Mouse (Mus musculus) hindbrain, embryonic 15.5 days (tissue): ENCODE measurements around the gene Egln1. TPM values are rescaled to one million over a fixed set of nuclear protein-coding genes. Genes with fewer than 3 reads are reported as not detected.
A peak's percentile ranks its signal among the peaks of the same experiment; 100 is the strongest.

ENCODE experiments used
- ATAC-seq: fragments of 200-750 bp; cut with Nextera tagmentation; 2 replicates; pipeline ENCODE4 v1.8.0; 2017; ENCODE audit warnings: low read depth, moderate number of reproducible peaks, moderate TSS enrichment; ENCODE audit not compliant: low FRiP score
- H3K27ac ChIP-seq: fragments of 300-500 bp; sonication (generic); replicated peaks from 2 replicates; pipeline ENCODE4 v1.5.1; 2015; ENCODE audit warnings: mild to moderate bottlenecking, inconsistent platforms
- H3K27me3 ChIP-seq: fragments of 300-500 bp; sonication (generic); 2 replicates; pipeline ENCODE4 v1.6.1; 2015; ENCODE audit warnings: control low read depth, inconsistent platforms
- H3K36me3 ChIP-seq: fragments of 300-500 bp; sonication (generic); 2 replicates; pipeline ENCODE4 v1.6.1; 2015; ENCODE audit warnings: control low read depth, inconsistent platforms
- H3K4me1 ChIP-seq: fragments of 300-500 bp; sonication (generic); replicated peaks from 2 replicates; pipeline ENCODE4 v1.6.1; 2015; ENCODE audit warnings: control low read depth, inconsistent platforms
- H3K4me2 ChIP-seq: fragments of 300-500 bp; sonication (generic); 2 replicates; pipeline ENCODE4 v1.6.1; 2015; ENCODE audit warnings: moderate library complexity, mild to moderate bottlenecking, inconsistent platforms
- H3K4me3 ChIP-seq: fragments of 300-500 bp; sonication (generic); 2 replicates; pipeline ENCODE4 v1.5.1; 2015; ENCODE audit warnings: mild to moderate bottlenecking, inconsistent platforms
- H3K9ac ChIP-seq: fragments of 300-500 bp; sonication (generic); 2 replicates; pipeline ENCODE4 v1.6.1; 2015; ENCODE audit warnings: inconsistent platforms
- H3K9me3 ChIP-seq: fragments of 300-500 bp; sonication (generic); 2 replicates; pipeline ENCODE4 v1.6.1; 2016; ENCODE audit warnings: control low read depth, inconsistent platforms
- WGBS: fragments of 180-500 bp; shearing (Covaris S2); methylation state at CpG from one replicate; pipeline ENCODE4 v1.1.7; 2015; 5-methylcytosine and 5-hydroxymethylcytosine counted together
- polyA plus RNA-seq: library from polyadenylated mRNA; unstranded; fragments of >200 nt; fragmentation: Nextera tagmentation; extraction: Ambion mirVana; gene quantifications from 2 replicates; pipeline ENCODE4 v1.2.1, GENCODE M21; 2015

Egln1 gene
- polyA plus RNA-seq, 1 experiment from 2014 or later: 15.5 TPM

DNA sequence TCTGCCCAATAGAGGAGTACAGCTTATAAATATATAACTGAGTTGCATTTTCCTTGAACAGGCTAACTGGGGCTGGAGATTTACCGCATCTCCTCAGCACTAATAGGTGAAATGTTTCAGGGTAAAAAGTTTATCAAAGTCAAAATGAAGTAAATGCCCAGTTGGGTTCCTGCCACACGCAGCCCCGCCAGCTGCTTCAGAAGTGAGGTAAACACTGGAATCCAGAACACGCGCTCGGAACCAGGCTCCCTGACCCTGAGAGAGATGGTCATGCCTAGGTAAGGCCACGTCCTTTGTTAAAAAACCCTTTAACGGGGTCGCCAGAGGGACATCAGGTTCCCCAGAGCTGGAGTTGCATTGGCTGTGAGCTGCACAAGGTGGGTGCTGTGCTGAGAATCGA lies 12.4 kb downstream of the Egln1 start:
- no peak overlapping the region for H3K4me2 ChIP-seq
- no peak for ATAC-seq
- H3K36me3 ChIP-seq: peaks cover 5% of the 10 kb centered on the region
- H3K9ac ChIP-seq: no peak overlapping the region
- H3K27ac ChIP-seq: no peak overlapping the region
- no peaks in the 10 kb centered on the region for H3K9me3 ChIP-seq
- no peaks in the 10 kb centered on the region for H3K27me3 ChIP-seq
- no peaks in the 10 kb centered on the region for H3K4me1 ChIP-seq
- 96% methylated on average over 10 of the region's 10 CpGs for WGBS
- no peak overlapping the region for H3K4me3 ChIP-seq

DNA sequence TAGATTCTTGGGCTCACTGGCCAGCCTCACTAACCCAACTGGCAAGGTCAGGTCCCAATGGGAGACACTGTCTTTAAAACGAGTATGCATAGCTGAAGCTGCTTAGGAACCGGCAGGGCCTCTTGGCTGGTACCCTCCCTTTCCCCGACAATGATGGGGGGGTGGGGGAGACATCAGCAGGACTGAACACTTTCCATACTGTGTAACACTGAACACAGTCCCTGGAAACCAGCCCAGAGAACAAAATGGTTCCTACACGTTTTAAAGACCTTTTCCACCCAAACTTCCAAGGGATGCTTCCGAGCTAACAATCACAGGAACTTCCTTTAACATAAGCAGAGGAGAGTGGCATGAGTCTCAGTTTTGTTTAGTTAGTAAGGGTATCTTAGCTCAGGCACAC lies 14.0 kb downstream of the Egln1 start:
- Histone ChIP-seq H3K27me3 (no peaks in the 10 kb centered on the region), H3K27ac (no peak overlapping the region), H3K9me3 (no peaks in the 10 kb centered on the region), H3K36me3 (peaks cover 5% of the 10 kb centered on the region), H3K4me1 (no peaks in the 10 kb centered on the region), H3K4me3 (no peak overlapping the region), H3K9ac (no peak overlapping the region), H3K4me2 (no peak overlapping the region)
- ATAC-seq: no peak
- WGBS: 87% methylated on average over 5 of the region's 5 CpGs

DNA sequence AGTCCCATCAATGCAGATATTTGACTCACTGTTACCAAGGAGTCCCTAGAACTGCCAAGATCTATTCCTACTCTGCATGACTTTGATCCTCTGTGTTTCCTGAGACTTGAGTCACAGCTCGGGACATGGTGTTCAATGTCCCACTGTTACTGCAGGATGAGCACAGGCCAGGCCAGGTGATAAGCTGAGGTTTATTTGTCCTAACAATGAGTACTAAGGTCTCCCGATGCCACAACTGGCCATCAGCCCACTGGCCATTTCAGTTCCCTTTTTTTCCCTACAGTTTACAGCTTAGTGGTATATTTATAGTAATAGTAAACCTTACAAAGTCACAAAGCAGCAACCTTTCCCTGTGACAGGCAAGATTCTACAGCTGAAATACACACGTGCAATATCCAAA lies 16.7 kb downstream of the Egln1 start:
- WGBS: 85% methylated on average over 3 of the region's 3 CpGs
- no peaks in the 10 kb centered on the region for H3K9me3 ChIP-seq
- H3K4me3 ChIP-seq: no peak overlapping the region
- no peak overlapping the region for H3K9ac ChIP-seq
- H3K4me1 ChIP-seq: no peaks in the 10 kb centered on the region
- no peaks in the 10 kb centered on the region for H3K27me3 ChIP-seq
- H3K36me3 ChIP-seq: no peaks in the 10 kb centered on the region; the same call in 1 of the 2 replicates
- ATAC-seq: no peak
- no peak overlapping the region for H3K4me2 ChIP-seq
- H3K27ac ChIP-seq: no peak overlapping the region

DNA sequence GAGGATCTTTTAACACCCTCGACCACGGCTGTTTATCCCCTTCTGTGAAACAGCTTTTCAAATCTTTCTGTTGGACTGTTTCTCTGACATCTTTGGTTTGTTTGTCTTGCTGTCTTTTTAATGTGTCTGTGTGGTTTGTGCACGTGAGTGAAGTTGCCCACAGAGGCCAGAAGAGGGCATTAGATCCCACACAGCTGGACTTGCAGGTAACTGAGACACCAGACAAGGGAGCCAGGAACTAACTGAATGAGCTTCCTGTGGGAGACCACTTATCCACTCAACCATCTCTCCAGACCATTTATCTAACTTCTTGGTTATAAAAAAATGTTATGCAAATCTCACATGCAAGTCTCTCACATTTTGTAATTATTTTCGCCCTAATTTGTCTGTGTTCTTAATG lies 18.5 kb downstream of the Egln1 start:
- Histone ChIP-seq H3K4me1 (no peaks in the 10 kb centered on the region; the same call in 1 of the 2 replicates), H3K36me3 (no peaks in the 10 kb centered on the region), H3K27ac (no peak overlapping the region), H3K4me2 (no peak overlapping the region), H3K27me3 (no peaks in the 10 kb centered on the region), H3K9me3 (no peaks in the 10 kb centered on the region), H3K4me3 (no peak overlapping the region), H3K9ac (no peak overlapping the region)
- ATAC-seq: no peak
- WGBS: 84% methylated on average over 4 of the region's 4 CpGs

DNA sequence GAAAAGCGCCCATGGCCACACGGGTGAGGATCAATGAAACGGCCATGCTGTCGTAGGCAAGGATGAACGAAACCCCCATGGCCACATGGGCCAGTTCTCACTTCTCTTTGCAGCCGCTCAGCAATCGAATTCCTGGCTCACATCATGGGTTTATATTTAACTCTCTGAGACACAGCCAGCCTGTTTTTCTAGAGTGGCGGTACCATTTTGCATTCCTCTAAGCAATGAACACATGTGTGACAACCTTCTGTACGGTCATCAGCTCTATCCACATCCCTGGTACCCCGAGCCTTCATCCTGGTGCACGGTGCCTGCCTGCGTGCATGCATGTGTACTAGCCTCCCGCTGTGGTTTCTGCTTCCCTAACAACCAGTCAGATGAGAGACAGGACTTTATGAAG lies 19.0 kb downstream of the Egln1 start:
- no peak for ATAC-seq
- Histone ChIP-seq H3K4me3 (no peak overlapping the region), H3K9me3 (no peaks in the 10 kb centered on the region), H3K36me3 (no peaks in the 10 kb centered on the region), H3K4me2 (no peak overlapping the region), H3K27me3 (no peaks in the 10 kb centered on the region), H3K27ac (no peak overlapping the region), H3K4me1 (no peaks in the 10 kb centered on the region; the same call in 1 of the 2 replicates), H3K9ac (no peak overlapping the region)
- WGBS: 91% methylated on average over 13 of the region's 13 CpGs

DNA sequence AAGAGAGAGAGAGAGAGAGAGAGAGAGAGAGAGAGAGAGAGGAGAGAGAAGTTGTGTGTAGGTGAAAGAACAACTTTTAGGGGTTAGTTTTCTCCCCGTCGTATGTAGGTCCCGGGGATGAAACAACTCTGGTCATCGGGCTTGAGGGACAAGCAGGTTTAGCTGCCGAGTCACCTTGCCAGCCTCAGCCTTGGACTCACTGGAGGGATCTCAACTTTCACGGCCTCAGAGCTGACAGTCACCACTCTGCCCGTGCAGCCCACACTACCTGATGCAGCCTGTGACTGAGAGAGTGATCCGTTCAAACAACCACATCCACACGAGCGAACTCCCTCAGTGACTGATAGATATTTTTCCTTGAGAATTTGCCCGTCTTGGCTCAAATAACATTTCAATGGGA lies 20.1 kb downstream of the Egln1 start:
- no peaks in the 10 kb centered on the region for H3K36me3 ChIP-seq
- H3K27me3 ChIP-seq: no peaks in the 10 kb centered on the region
- H3K4me2 ChIP-seq: no peak overlapping the region
- H3K27ac ChIP-seq: no peak overlapping the region
- WGBS: 92% methylated on average over 11 of the region's 11 CpGs
- ATAC-seq: no peak
- no peaks in the 10 kb centered on the region; the same call in 1 of the 2 replicates for H3K4me1 ChIP-seq
- H3K9me3 ChIP-seq: no peaks in the 10 kb centered on the region
- no peak overlapping the region for H3K9ac ChIP-seq
- no peak overlapping the region for H3K4me3 ChIP-seq

DNA sequence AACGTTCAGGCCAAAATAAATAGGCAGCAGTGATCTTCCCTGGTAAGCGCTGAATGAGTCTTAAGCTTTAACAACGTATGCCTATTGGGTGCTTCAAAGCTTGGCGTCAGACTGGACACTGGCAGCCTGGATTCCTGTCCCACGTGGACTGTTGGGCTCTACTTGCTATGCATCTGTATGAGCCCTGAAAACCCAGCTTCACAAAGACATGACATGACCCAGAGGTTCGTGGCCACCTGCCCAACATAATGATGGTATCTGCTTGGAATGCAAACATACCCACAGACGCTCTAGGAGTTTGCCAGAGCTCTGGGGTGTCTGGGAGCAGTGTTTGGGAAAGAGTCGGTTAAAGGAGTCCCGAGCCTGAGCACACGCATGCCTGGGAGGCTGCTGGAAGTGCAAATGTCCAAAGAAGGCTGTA lies 22.8 kb downstream of the Egln1 start:
- H3K27me3 ChIP-seq: no peaks in the 10 kb centered on the region
- WGBS: 81% methylated on average over 10 of the region's 10 CpGs
- H3K4me3 ChIP-seq: no peak overlapping the region
- peak overlapping the region; percentile 8; the same call in 1 of the 2 replicates for H3K27ac ChIP-seq
- H3K36me3 ChIP-seq: no peaks in the 10 kb centered on the region
- peaks cover 15% of the 10 kb centered on the region for H3K4me1 ChIP-seq
- no peaks in the 10 kb centered on the region for H3K9me3 ChIP-seq
- no peak overlapping the region for H3K4me2 ChIP-seq
- ATAC-seq: no peak
- no peak overlapping the region for H3K9ac ChIP-seq

DNA sequence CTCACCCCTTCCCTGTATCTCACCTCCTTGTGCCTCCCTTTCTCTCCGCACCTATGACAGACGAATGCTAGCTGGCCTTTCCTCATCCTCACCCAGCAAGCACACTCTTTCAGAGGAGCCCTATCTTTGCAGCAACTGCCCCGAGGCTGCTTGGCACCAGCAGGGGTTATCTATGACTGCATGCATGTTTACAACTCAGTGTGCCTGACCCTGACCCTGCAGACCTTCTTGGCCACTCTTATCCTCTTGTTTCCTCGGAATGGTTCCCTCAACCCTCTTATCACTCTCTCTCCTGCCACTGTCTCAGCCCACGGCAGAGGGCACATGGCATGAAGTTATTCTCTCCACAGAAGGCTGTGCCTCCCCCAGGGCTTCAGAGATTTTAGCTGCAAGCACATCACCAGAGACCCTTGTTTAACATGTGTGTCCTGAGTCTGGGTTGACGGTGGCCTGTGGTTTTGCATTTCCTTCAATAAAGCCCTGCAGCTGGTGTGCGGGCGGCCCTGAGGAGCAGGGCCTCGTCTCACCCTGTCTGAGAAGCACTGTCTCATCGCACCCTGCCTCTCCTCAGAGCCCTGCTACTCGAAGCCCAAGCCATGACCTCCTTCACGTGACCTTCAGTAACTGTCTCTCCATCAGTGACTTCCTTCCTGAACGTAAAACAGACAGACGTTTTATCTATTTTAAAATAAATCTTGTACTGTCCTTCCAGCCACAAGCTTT lies 23.4 kb downstream of the Egln1 start:
- Histone ChIP-seq H3K4me2 (no peak overlapping the region), H3K27ac (peak overlapping the region; percentile 8; the same call in 1 of the 2 replicates), H3K36me3 (no peaks in the 10 kb centered on the region), H3K4me3 (no peak overlapping the region), H3K27me3 (no peaks in the 10 kb centered on the region), H3K4me1 (peaks cover 15% of the 10 kb centered on the region), H3K9me3 (no peaks in the 10 kb centered on the region), H3K9ac (no peak overlapping the region)
- no peak for ATAC-seq
- WGBS: 85% methylated on average over 14 of the region's 14 CpGs

DNA sequence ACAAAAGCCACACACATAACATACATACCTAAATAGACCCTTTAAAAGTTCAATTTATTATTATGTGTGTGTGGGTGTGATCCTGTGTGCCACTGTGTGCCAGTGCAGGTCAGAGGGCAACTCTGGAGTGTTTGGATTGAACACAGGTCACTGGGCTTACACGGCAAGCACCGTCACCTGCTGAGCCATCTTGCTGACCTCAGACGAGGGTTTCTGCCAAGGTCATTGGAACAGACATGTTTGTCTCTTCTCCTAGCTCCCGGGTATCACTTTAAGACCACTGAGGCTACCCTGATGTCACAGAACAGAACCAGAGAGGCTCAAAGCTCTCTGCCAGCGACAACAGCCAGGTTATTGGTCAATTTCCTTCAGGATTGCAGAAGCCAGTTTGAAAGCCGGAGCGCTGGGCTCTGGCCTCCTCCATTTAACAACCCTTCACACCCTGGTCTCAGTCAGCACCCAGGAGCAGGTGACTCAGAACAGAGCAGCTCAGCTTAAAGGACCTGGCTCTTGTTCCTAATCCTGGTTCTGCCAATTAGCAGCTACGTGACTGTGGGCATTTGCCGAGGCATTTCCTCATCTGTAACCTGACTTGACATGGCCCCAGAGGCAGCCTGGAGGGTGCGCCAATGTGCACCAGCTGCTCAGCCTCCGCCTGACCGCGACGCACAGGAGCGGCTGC lies 25.0 kb downstream of the Egln1 start:
- no peaks in the 10 kb centered on the region for H3K27me3 ChIP-seq
- H3K4me1 ChIP-seq: peaks cover 15% of the 10 kb centered on the region
- no peak overlapping the region for H3K4me2 ChIP-seq
- H3K36me3 ChIP-seq: no peaks in the 10 kb centered on the region
- WGBS: 82% methylated on average over 15 of the region's 15 CpGs
- no peaks in the 10 kb centered on the region for H3K9me3 ChIP-seq
- no peak overlapping the region for H3K4me3 ChIP-seq
- no peak for ATAC-seq
- H3K9ac ChIP-seq: no peak overlapping the region
- no peak overlapping the region for H3K27ac ChIP-seq

DNA sequence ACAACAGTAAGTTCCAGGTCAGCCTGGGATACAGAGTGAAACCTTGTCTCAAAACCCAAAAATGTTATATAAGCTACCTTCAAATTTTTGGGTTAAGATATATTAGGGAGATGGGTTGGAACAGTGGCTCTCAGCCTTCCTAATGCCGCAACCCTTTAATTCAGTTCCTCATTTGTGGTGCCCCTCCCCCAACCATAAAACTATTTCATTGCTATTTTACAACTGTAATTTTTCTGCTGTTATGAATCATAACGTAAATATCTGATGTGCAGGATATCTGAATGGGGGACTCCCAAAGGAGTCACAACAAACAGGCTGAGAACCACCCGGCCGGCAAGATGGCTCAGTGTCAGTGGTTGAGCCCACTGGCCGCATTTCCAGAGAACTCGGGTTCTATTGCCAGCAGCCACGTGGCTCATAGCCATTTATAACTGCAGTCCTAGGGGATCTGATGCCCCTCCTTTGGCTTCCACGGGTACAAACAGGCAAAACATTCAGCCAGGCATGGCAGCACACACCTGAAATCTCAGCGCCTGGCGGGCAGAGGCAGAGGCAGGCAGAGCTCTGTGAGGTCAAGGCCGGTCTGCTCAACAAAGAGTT lies 26.5 kb downstream of the Egln1 start:
- Histone ChIP-seq H3K4me1 (peaks cover 20% of the 10 kb centered on the region), H3K27me3 (no peaks in the 10 kb centered on the region)
- WGBS: 68% methylated on average over 11 of the region's 11 CpGs

DNA sequence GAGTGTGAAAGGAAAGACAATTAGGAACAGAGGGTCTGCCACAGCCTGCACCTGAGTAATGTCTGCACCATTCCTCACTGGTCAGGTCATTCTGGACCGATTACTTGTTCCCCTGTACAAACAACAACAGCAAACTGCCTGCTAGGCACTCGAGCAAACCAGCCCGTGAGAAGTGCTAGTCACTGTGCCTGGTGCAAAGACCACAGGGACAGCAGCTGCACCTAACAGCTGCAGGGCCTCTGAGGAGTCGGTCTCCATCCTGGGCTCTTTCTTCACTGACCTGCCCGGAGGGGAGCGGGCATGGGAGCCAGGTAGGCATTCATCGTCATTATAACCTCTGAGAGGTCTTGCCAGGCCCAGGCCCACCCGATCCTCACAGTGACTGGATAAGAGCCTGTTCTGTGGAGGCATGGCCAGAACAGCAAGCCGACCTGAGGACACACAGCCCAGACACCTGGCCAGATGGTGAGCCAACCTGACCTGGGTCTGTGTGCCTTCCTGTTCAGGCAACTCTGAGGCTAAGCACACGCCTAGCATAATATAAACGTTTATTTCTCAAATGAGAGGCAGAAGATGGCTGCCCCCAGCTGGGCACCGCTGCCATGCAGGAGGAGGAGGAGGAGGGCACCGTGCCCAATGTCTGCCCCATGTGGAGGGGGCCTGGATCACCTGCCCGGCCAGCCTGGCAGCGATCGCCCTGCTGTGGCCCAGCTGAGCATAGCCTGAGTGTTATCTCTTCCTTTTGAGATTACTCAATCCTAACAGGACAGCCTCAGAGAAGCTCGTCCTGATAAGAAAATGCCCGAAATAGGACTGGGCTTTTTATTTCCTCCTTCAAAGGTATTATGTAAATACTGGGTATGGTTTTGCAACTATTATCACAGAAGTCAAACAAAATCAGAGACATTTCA lies 27.5 kb downstream of the Egln1 start:
- WGBS: 80% methylated on average over 18 of the region's 18 CpGs
- no peaks in the 10 kb centered on the region for H3K36me3 ChIP-seq
- H3K9me3 ChIP-seq: no peaks in the 10 kb centered on the region
- H3K4me2 ChIP-seq: no peak overlapping the region
- H3K27ac ChIP-seq: no peak overlapping the region
- H3K9ac ChIP-seq: no peak overlapping the region
- ATAC-seq: no peak
- H3K4me1 ChIP-seq: peaks cover 20% of the 10 kb centered on the region
- H3K4me3 ChIP-seq: no peak overlapping the region
- no peaks in the 10 kb centered on the region for H3K27me3 ChIP-seq

More for the DNA sequence above, 26.5 kb downstream of the Egln1 start:
- ATAC-seq: no peak
- Histone ChIP-seq H3K9ac (no peak overlapping the region), H3K4me2 (no peak overlapping the region), H3K9me3 (no peaks in the 10 kb centered on the region), H3K27ac (no peak overlapping the region), H3K4me3 (no peak overlapping the region), H3K36me3 (no peaks in the 10 kb centered on the region)
